Mouse (Mus musculus) lung, adult 2 months (tissue): Measurements from ENCODE around the gene Cyp2s1.

Source experiments
- CTCF ChIP-seq: fragments of 200-500 bp; IDR thresholded peaks from 2 replicates; pipeline ENCODE4 v1.5.1; 2011; ENCODE audit warnings: mild to moderate bottlenecking, low read length, control low read depth; ENCODE audit not compliant: insufficient read depth
- POLR2A ChIP-seq: fragments of 200-500 bp; IDR thresholded peaks from 2 replicates; pipeline ENCODE4 v1.6.1; 2011; ENCODE audit warnings: low read depth, mild to moderate bottlenecking, control low read depth, low read length, borderline replicate concordance; ENCODE audit errors: extremely low read depth

DNA sequence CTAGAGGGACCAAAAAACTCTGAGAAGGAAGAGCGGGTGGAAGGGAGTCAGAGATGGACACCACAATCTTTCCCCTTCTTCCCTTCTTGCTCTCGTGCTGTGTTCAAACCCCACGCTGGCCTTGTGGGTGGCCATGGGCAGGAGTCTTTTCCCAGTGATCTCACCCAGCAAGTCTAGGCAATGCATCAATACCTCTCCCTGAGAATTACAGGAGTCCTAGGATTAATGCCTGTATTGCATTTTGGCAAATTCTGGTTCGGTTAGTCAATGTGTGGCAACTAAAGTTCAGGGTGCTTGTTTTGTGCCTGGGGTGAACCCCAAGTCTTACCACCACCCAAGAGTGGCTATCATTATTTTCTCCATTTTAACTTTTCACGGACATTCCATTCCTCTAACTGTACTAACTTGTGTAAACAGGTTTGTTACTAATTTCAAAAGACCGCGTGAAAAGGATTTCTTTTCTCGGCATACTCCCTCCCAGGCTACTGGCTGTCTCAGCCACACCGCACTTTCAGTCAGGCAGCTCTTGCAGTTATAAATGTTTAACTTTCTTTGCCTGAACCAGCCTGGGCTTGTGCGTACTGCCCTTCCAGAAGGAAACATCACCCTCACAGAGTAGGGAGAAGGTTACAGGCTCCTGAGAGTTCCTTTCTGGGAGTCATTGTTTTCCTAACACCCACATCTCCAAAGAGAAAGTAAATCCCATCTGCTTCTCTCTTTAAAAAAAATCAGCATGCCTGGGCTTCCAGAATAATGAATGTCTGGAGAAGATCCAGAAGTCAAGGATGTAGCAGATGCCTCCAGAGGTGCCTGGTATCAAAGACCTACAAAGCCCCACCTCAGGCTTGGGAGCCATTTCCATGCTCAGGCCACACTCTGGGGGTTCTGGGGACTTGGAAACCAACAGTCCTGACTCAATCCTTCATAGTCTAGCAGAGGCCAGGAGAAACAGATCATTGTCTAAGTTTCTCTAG is 15.1 kb upstream of the Cyp2s1 start:
- TF ChIP-seq CTCF (no peak), POLR2A (no peak)
